Mouse (Mus musculus): ENCODE measurements around the gene Vmp1.

Vmp1 gene

GRCm38 (mm10) chr11:86683395-86684125, at the start of gene Vmp1, which contains the start of gene Ptrh2:
Gene Vmp1 (minus strand): TSS chr11:86683836.
Gene Ptrh2 (plus strand): TSS chr11:86683985.
- DNase-seq: peak; percentile 91

- no peak for DNase-seq
These were observed 47.8 kb upstream of the Vmp1 start for GRCm38 (mm10) chr11:86731443-86731842.

GRCm38 (mm10) chr11:86725607-86726006, 42.0 kb upstream of the Vmp1 start:
- DNase-seq: no peak

- no peak for DNase-seq
These were observed 41.3 kb upstream of the Vmp1 start for GRCm38 (mm10) chr11:86724982-86725381.

- DNase-seq: no peak
These were observed 40.4 kb upstream of the Vmp1 start for GRCm38 (mm10) chr11:86724004-86724403.

- DNase-seq: no peak
These were observed 35.8 kb upstream of the Vmp1 start for GRCm38 (mm10) chr11:86719390-86719789.

GRCm38 (mm10) chr11:86718369-86718768, 34.7 kb upstream of the Vmp1 start:
- DNase-seq: no peak

GRCm38 (mm10) chr11:86717306-86718065, 33.9 kb upstream of the Vmp1 start:
- no peak for DNase-seq

GRCm38 (mm10) chr11:86714606-86715005, 31.0 kb upstream of the Vmp1 start:
- DNase-seq: no peak

- no peak for DNase-seq
These were observed 17.5 kb upstream of the Vmp1 start for GRCm38 (mm10) chr11:86701151-86701550.

- no peak for DNase-seq
These were observed 11.8 kb upstream of the Vmp1 start for GRCm38 (mm10) chr11:86695461-86695860.

- no peak for DNase-seq
These were observed 8.9 kb upstream of the Vmp1 start for GRCm38 (mm10) chr11:86692546-86692945.

GRCm38 (mm10) chr11:86691956-86692355, 8.3 kb upstream of the Vmp1 start:
- DNase-seq: no peak

- no peak for DNase-seq
These were observed 7.8 kb upstream of the Vmp1 start for GRCm38 (mm10) chr11:86691482-86691881.

- DNase-seq: no peak
These were observed 6.7 kb upstream of the Vmp1 start for GRCm38 (mm10) chr11:86690383-86690782.

GRCm38 (mm10) chr11:86685366-86685765, 1.7 kb upstream of the Vmp1 start:
- no peak for DNase-seq

GRCm38 (mm10) chr11:86684126-86685012, 733 bp upstream of the Vmp1 start:
- no peak for DNase-seq

GRCm38 (mm10) chr11:86682861-86683260, 775 bp downstream of the Vmp1 start:
- no peak for DNase-seq

GRCm38 (mm10) chr11:86681423-86681822, 2.2 kb downstream of the Vmp1 start:
- DNase-seq: no peak

GRCm38 (mm10) chr11:86680729-86681128, 2.9 kb downstream of the Vmp1 start:
- no peak for DNase-seq

GRCm38 (mm10) chr11:86678957-86679356, 4.7 kb downstream of the Vmp1 start:
- DNase-seq: no peak

GRCm38 (mm10) chr11:86675520-86675919, 8.1 kb downstream of the Vmp1 start:
- no peak for DNase-seq

GRCm38 (mm10) chr11:86672772-86673171, 10.9 kb downstream of the Vmp1 start:
- no peak for DNase-seq
